Mouse (Mus musculus): Measurements from ENCODE around the gene Kpna2. TPM values are rescaled to one million over a fixed set of nuclear protein-coding genes. Genes with fewer than 3 reads are reported as not detected.

The Kpna2 gene
- 28.5 and 35.6 TPM in 2 replicates for polyA plus RNA-seq (2021; fragmentation: Nextera tagmentation)
- long read RNA-seq, experiment 1, transcript Kpna2-201 (11 exons, 2,054 nt), result major isoform, 208 of 217 reads
- long read RNA-seq, experiment 1, partial matches to known transcripts, result 3 of 217 reads
- long read RNA-seq, experiment 1, other reads (novel, unspliced or antisense), result 6 of 217 reads
- long read RNA-seq, experiment 2, transcript Kpna2-201 (11 exons, 2,054 nt), result major isoform, 41 of 46 reads
- long read RNA-seq, experiment 2, partial matches to known transcripts, result 5 of 46 reads
- long read RNA-seq, experiment 2, other reads (novel, unspliced or antisense), result 0 of 46 reads

GRCm38 (mm10) chr11:106999151-106999948, at the start of gene Kpna2:
Gene Kpna2, minus strand, starts transcription at chr11:106999541.

DNA sequence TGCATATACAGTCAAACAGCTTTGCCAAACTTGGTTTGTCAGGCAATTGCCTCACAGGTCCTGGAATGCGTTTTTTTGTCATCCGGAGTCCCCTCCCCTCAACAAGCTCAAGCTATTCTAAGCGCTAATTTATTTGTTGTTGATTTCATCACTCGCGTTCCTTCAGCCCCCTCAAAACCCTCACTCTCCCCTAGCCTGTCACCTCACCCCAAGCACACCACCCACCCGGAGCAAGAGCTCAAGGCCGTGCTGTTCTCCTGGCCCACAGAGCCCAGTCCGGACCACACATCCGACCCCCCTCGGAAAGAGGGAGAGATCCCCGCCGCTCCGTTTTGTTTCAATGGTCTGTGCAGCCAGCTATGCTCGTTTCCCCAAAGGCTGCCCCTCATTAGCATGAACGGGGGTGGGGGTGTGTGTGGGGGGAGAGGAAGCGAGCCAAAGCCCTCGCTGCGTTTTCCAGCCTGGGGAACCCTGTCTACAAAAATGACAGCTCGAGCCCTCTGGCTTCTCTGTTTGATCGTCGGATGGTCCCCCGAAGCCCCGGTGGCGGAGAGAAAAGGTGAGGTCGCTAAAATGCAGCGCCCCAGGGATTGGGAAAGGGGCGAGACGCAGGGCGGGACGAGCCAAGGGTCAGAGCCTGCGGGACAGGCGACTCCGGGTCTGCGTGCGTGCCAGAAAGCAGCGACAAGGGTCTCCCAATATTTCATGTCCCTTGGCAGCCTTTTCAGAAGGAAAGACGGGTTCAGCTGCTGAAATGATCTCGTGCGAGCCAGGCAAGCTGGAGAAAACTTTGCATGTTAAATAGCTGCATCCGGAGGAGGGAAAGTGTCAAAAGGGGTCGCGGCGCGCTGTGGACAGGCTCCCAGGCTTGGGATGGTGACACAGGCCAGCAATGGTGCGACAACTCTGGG, 26.3 kb upstream of the Kpna2 start, which contains the start of gene 1810010H24Rik:
Gene 1810010H24Rik, plus strand, starts transcription at position 271 of the 911 bp plus-strand sequence.

Other genes with a start within 250 kb of the Kpna2 start
- gene Pecam1, start 248.9 kb downstream of the Kpna2 start, polyA plus RNA-seq (2021; fragmentation: Nextera tagmentation), result 10.4 and 10.9 TPM in 2 replicates
- gene Milr1, start 248.3 kb downstream of the Kpna2 start, polyA plus RNA-seq (2021; fragmentation: Nextera tagmentation), result 0.36 and 0.41 TPM in 2 replicates
- gene Polg2, start 220.0 kb downstream of the Kpna2 start, polyA plus RNA-seq (2021; fragmentation: Nextera tagmentation), result 3.5 and 4.2 TPM in 2 replicates
- gene Ddx5, start 210.4 kb downstream of the Kpna2 start, polyA plus RNA-seq (2021; fragmentation: Nextera tagmentation), result 224 and 234 TPM in 2 replicates
- gene Cep95, start 210.3 kb downstream of the Kpna2 start, polyA plus RNA-seq (2021; fragmentation: Nextera tagmentation), result 1.4 and 1.5 TPM in 2 replicates
- 2.7 and 3.1 TPM in 2 replicates for gene Smurf2, start 78.8 kb downstream of the Kpna2 start, polyA plus RNA-seq (2021; fragmentation: Nextera tagmentation)
- gene 1810010H24Rik, start 26.1 kb upstream of the Kpna2 start, polyA plus RNA-seq (2021; fragmentation: Nextera tagmentation), result 3.4 and 9.1 TPM in 2 replicates
- 5.6 and 7.2 TPM in 2 replicates for gene Bptf, start 132.6 kb upstream of the Kpna2 start, polyA plus RNA-seq (2021; fragmentation: Nextera tagmentation)
- 10.8 and 14.3 TPM in 2 replicates for gene Nol11, start 189.8 kb upstream of the Kpna2 start, polyA plus RNA-seq (2021; fragmentation: Nextera tagmentation)

All from left cerebral cortex, adult 6 months (tissue).